Mouse (Mus musculus) cortical plate, adult 2 months (tissue): Measurements from ENCODE around the gene Hhat.

Experiments used
- CTCF ChIP-seq: fragments of 200-500 bp; IDR thresholded peaks from 2 replicates; pipeline ENCODE4 v1.5.1; 2011; ENCODE audit warnings: mild to moderate bottlenecking, control low read depth, low read length; ENCODE audit not compliant: insufficient read depth; ENCODE audit errors: extremely low read depth
- POLR2A ChIP-seq: fragments of 200-500 bp; IDR thresholded peaks from 2 replicates; pipeline ENCODE4 v1.6.1; 2011; ENCODE audit warnings: mild to moderate bottlenecking, low read length, control low read depth; ENCODE audit not compliant: insufficient read depth; ENCODE audit errors: extremely low read depth

DNA sequence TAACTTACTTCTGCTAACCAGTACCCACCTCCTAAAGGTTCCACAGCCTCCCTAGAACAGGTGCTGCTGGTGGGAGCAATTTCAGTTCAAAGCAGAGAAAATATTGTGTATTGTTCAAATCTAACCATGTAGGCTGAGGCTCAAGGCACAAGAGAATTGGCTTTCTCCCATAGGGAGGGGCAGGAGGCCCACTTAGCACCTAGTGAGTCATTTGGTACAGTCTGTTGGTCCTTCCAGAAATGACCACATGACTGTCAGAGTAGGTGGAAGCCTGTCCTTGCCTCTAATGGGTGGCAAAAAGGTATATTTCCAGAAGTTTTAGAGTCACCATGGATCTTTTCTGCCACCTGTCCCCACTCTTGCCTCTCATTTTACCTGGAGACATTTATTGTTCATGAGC lies 289.6 kb downstream of the Hhat start:
- TF ChIP-seq POLR2A, result no peak
- TF ChIP-seq CTCF, result no peak
